Mouse (Mus musculus) megakaryocyte progenitor cell, adult 5-6 weeks (primary cell): ENCODE results near the gene Brinp2. TPM values are rescaled to one million over a fixed set of nuclear protein-coding genes. Genes with fewer than 3 reads are reported as not detected.

ENCODE experiments used
- ATAC-seq: replicated peaks from 2 replicates; pipeline ENCODE4 v1.8.0; 2016; ENCODE audit warnings: mild to moderate bottlenecking, moderate TSS enrichment, inconsistent platforms; ENCODE audit not compliant: poor library complexity
- total RNA-seq, 2 experiments: library from RNA; stranded (forward) in 1 of 2; stranded (reverse) in 1 of 2; fragments of 157-497, 149-512 nt in 1 of 2; fragments of 200-1000 nt in 1 of 2; gene quantifications; 2 replicates each; pipeline versions ENCODE4 v1.2.3 to v1.2.4; 2015 to 2017

The Brinp2 gene
- total RNA-seq, 2 experiments from 2014 or later: not detected

GRCm38 (mm10) chr1:158228687-158229224, 127.4 kb downstream of the Brinp2 start:
- peak; percentile 51 for ATAC-seq

- ATAC-seq: peak; percentile 55
Observed at GRCm38 (mm10) chr1:158227239-158227638, 128.9 kb downstream of the Brinp2 start.

- ATAC-seq: no peak
Observed at GRCm38 (mm10) chr1:158226689-158227088, 129.4 kb downstream of the Brinp2 start.

- no peak for ATAC-seq
Observed at GRCm38 (mm10) chr1:158221048-158221447, 135.1 kb downstream of the Brinp2 start.

GRCm38 (mm10) chr1:158220148-158220547, 136.0 kb downstream of the Brinp2 start:
- ATAC-seq: no peak

GRCm38 (mm10) chr1:158218750-158219149, 137.4 kb downstream of the Brinp2 start:
- peak; percentile 26; the same call in 1 of the 2 replicates for ATAC-seq

GRCm38 (mm10) chr1:158218294-158218693, 137.8 kb downstream of the Brinp2 start:
- ATAC-seq: peak; percentile 67

GRCm38 (mm10) chr1:158215581-158215980, 140.5 kb downstream of the Brinp2 start:
- no peak for ATAC-seq

GRCm38 (mm10) chr1:158214743-158215142, 141.4 kb downstream of the Brinp2 start:
- ATAC-seq: peak; percentile 78

GRCm38 (mm10) chr1:158213736-158214135, 142.4 kb downstream of the Brinp2 start:
- no peak for ATAC-seq

- peak; percentile 71 for ATAC-seq
Observed at GRCm38 (mm10) chr1:158207620-158208019, 148.5 kb downstream of the Brinp2 start.

GRCm38 (mm10) chr1:158202932-158203331, 153.2 kb downstream of the Brinp2 start:
- no peak for ATAC-seq

Other genes with a start within 250 kb of the Brinp2 start
- gene Astn1, start 5.9 kb upstream of the Brinp2 start, total RNA-seq (2015): not detected in 2 replicates
- gene Astn1, start 5.9 kb upstream of the Brinp2 start, total RNA-seq (2017): not detected in 2 replicates